Mouse (Mus musculus): ENCODE measurements at regions not wholly inside any gene's neighbourhood (a gene's known extent, or its start where the extent isn't known, plus 50 kb on each side); places are given as distances from the start of the nearest gene placed in this dataset.

DNA sequence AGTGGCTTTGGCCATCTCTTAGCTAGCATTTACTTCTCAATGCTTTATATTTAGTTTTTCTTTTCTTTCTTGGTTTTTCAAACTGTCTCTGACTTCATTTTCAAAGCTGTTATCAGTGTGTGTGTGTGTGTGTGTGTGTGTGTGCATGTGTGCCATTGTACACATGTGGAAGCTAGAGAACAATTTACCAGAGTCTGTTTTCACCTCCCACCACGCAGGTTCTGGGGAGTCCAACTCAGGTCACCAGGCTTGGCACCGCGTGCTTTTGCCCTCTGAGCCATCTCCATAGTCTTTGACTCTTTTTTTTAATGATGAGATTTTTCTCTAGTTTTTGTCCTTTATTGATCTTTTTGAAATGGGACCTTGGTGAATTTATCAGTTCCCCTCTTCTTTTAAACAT, 93.3 kb upstream of the Gm6657 start:
- TF ChIP-seq POLR2A (IDR thresholded peaks at IDR 0.05; ENCODE audit: control insufficient read depth, extremely low read depth, insufficient read depth, low read length, poor library complexity) (no peak), CTCF (IDR thresholded peaks at IDR 0.05; ENCODE audit: borderline replicate concordance, control insufficient read depth, extremely low read depth, insufficient read depth, low read length, poor library complexity) (no peak)
